Comparison of ENCODE assay signal across 1 mouse cellular context in genomic region chr1:70180123-70180741, GRCm38 (mm10).
TF ChIP-seq lines count a peak whose summit lies in the region.

No protein-coding gene starts in this region.

TF ChIP-seq in MEL, 35 proteins besides CTCF, POLR2A, EP300 and RAD21 (continued from another document):
- TF ChIP-seq GATA1 (IDR thresholded peaks at IDR 0.05; ENCODE audit: low read depth, low read length) (no peak), ZC3H11A (IDR thresholded peaks at IDR 0.05; ENCODE audit: low read depth, low read length) (no peak), POLR2AphosphoS5 (IDR thresholded peaks at IDR 0.05; ENCODE audit: borderline replicate concordance, low read depth, low read length) (no peak), MYC (IDR thresholded peaks at IDR 0.05; ENCODE audit: low read depth, low read length) (no peak), MAZ (IDR thresholded peaks at IDR 0.05; ENCODE audit: low read depth, low read length) (no peak), MAFK (IDR thresholded peaks at IDR 0.05; ENCODE audit: borderline replicate concordance, low read depth, low read length) (no peak)
